Mouse (Mus musculus) natural killer cell, adult 2 months (primary cell): ENCODE results near the gene Cib2.
A peak's percentile ranks its signal among the peaks of the same experiment; 100 is the strongest.
"Not testable (repeated sequence)": the region's sequence is repeated elsewhere in the genome, so short reads cannot be mapped to it uniquely, and the experiment has no call there.

Experiments used
- DNase-seq, 2 experiments: peaks; one replicate each; pipeline ENCODE4 v3.0.0; 2022; ENCODE audit warnings: low spot score in 2 of 2

Gene Cib2

GRCm38 (mm10) chr9:54559771-54560471 lies at the start of gene Cib2:
TSS of gene Cib2 (minus strand) at chr9:54560218.
- DNase-seq = peak; percentile 27 to 58

GRCm38 (mm10) chr9:54604886-54605285 lies 44.9 kb upstream of the Cib2 start:
- peak in 1 of 2 experiments; percentile 24 for DNase-seq

- no peak for DNase-seq
Measured at GRCm38 (mm10) chr9:54604131-54604654, 44.2 kb upstream of the Cib2 start.

- DNase-seq = no peak
Measured at GRCm38 (mm10) chr9:54602916-54603315, 42.9 kb upstream of the Cib2 start.

- no peak for DNase-seq
Measured at GRCm38 (mm10) chr9:54602386-54602785, 42.4 kb upstream of the Cib2 start.

GRCm38 (mm10) chr9:54596752-54597465 lies 36.9 kb upstream of the Cib2 start:
- no peak for DNase-seq

GRCm38 (mm10) chr9:54593652-54594051 lies 33.6 kb upstream of the Cib2 start:
- DNase-seq = not testable (repeated sequence)

- no peak for DNase-seq
Measured at GRCm38 (mm10) chr9:54587863-54588262, 27.8 kb upstream of the Cib2 start.

GRCm38 (mm10) chr9:54586199-54587061 lies 26.4 kb upstream of the Cib2 start, which contains the start of gene Idh3a:
TSS of gene Idh3a (plus strand) at chr9:54586334.
- DNase-seq = peak; percentile 98 to 99

GRCm38 (mm10) chr9:54585839-54586198 lies 25.8 kb upstream of the Cib2 start:
- no peak for DNase-seq

- DNase-seq = not testable (repeated sequence)
Measured at GRCm38 (mm10) chr9:54584127-54584526, 24.1 kb upstream of the Cib2 start.

- DNase-seq = no peak
Measured at GRCm38 (mm10) chr9:54583712-54584111, 23.7 kb upstream of the Cib2 start.

GRCm38 (mm10) chr9:54571130-54571839 lies 11.3 kb upstream of the Cib2 start:
- no peak for DNase-seq

GRCm38 (mm10) chr9:54568732-54569131 lies 8.7 kb upstream of the Cib2 start:
- no peak for DNase-seq

GRCm38 (mm10) chr9:54566958-54567357 lies 6.9 kb upstream of the Cib2 start:
- no peak for DNase-seq

GRCm38 (mm10) chr9:54560831-54561601 lies 998 bp upstream of the Cib2 start:
- DNase-seq = no peak

- no peak for DNase-seq
Measured at GRCm38 (mm10) chr9:54558731-54559130, 1.3 kb downstream of the Cib2 start.

- peak in 1 of 2 experiments; percentile 21 for DNase-seq
Measured at GRCm38 (mm10) chr9:54555044-54555443, 5.0 kb downstream of the Cib2 start.

- DNase-seq = no peak
Measured at GRCm38 (mm10) chr9:54552409-54552808, 7.6 kb downstream of the Cib2 start.

GRCm38 (mm10) chr9:54549433-54549832 lies 10.6 kb downstream of the Cib2 start:
- no peak for DNase-seq

- DNase-seq = peak; percentile 15 to 36
Measured at GRCm38 (mm10) chr9:54547536-54547935, 12.5 kb downstream of the Cib2 start.
